Mouse (Mus musculus) myocyte (in vitro differentiated cells): ENCODE results near the gene Plekhj1.

Source experiments
- POLR2A ChIP-seq: IDR thresholded peaks from one replicate; pipeline ENCODE4 v1.6.1; 2011; ENCODE audit warnings: low read depth, mild to moderate bottlenecking, control low read depth, moderate library complexity; ENCODE audit not compliant: insufficient read length
- POLR2AphosphoS2 ChIP-seq: IDR thresholded peaks from one replicate; pipeline ENCODE4 v1.6.1; 2011; ENCODE audit warnings: low read depth, control low read depth; ENCODE audit not compliant: insufficient read length
- REST ChIP-seq: IDR thresholded peaks from one replicate; pipeline ENCODE4 v1.6.1; 2011; ENCODE audit warnings: mild to moderate bottlenecking, control low read depth, moderate library complexity; ENCODE audit not compliant: insufficient read depth, insufficient read length
- TCF12 ChIP-seq: IDR thresholded peaks from one replicate; pipeline ENCODE4 v1.6.1; 2011; ENCODE audit warnings: mild to moderate bottlenecking, control low read depth; ENCODE audit not compliant: poor library complexity, insufficient read depth, severe bottlenecking
- TCF3 ChIP-seq: IDR thresholded peaks from one replicate; pipeline ENCODE4 v1.6.1; 2011; ENCODE audit warnings: low read depth, control low read depth; ENCODE audit not compliant: insufficient read length
- USF1 ChIP-seq: IDR thresholded peaks from one replicate; pipeline ENCODE4 v1.6.1; 2011; ENCODE audit warnings: low read depth, mild to moderate bottlenecking, control low read depth, moderate library complexity

- no peak for TF ChIP-seq POLR2A
- TF ChIP-seq TCF3: no peak
- TF ChIP-seq REST: no peak
- TF ChIP-seq TCF12: no peak
- peak; percentile 38 for TF ChIP-seq POLR2AphosphoS2
- no peak for TF ChIP-seq USF1
These were observed 8.1 kb upstream of the Plekhj1 start for GRCm38 (mm10) chr10:80806341-80807056.
